Mouse (Mus musculus) lung, postnatal 14 days (tissue): ENCODE results near the gene Rpa1.
"Not testable (repeated sequence)": the region's sequence is repeated elsewhere in the genome, so short reads cannot be mapped to it uniquely, and the experiment has no call there.

Experiments
- DNase-seq: peaks from one replicate; pipeline ENCODE4 v3.0.0; 2021

Gene Rpa1

GRCm38 (mm10) chr11:75318351-75319221, 29.5 kb downstream of the Rpa1 start:
- DNase-seq = no peak

GRCm38 (mm10) chr11:75313834-75314233, 34.3 kb downstream of the Rpa1 start:
- DNase-seq = no peak

DNA sequence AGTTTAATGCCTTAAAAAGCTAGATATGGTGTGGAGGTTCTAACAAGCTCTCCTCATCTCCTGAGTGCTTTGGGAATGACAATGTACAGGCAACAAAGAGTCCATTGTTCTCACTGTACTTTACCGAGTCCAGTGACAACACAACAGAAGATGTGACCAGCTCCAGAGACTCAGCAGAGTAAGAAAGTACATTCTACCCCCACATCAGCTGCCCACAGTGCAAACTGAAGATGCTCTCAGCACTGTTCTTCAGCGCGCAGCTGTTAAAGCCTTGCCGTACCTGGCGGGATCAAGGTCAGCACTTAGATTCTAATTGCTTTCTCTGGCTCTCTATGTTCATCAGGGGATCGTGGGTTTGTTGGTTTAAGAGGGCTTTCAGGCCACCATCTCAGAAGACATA, 36.4 kb downstream of the Rpa1 start:
- DNase-seq = no peak

GRCm38 (mm10) chr11:75310813-75311212, 37.3 kb downstream of the Rpa1 start:
- no peak for DNase-seq

DNA sequence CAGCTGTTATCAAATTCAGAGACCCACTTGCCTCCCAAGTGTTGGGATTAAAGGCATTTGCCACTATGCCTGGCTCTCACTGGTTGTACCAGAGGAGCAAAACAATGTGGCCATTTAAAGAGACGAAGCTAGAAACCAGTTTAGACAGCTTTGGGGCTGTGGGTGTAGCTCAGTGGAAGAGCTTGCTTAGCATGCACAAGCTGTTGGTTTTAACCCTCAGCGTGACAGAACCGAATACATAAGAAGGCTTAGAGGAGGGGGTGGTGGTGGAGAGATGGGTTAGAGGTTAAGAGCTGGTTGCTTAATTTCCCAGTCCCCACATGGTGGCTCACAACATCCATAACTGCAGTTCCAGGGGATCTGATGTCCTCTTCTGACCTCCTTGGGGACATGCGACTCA, 39.5 kb downstream of the Rpa1 start:
- no peak for DNase-seq

DNA sequence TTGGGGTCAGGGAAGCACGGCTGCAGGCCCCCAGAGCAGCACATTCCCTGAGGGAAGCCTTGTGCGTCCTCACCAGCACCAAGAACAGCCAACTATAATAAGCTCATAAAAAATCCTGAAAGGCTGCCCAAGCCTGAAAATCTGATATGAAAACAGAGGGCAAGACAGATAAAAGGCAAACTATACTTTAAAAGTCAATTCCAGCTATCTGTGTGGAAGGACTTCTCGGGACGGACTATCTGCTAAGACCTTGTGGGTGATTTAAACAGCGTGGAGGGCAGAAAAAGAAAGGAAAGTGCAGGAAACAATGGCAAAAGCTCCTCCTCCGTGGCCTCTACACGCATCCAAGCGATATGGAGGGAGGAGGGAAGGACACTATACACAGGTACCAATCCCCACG, 43.3 kb downstream of the Rpa1 start:
- no peak for DNase-seq

GRCm38 (mm10) chr11:75300954-75301353, 47.2 kb downstream of the Rpa1 start:
- DNase-seq = no peak

DNA sequence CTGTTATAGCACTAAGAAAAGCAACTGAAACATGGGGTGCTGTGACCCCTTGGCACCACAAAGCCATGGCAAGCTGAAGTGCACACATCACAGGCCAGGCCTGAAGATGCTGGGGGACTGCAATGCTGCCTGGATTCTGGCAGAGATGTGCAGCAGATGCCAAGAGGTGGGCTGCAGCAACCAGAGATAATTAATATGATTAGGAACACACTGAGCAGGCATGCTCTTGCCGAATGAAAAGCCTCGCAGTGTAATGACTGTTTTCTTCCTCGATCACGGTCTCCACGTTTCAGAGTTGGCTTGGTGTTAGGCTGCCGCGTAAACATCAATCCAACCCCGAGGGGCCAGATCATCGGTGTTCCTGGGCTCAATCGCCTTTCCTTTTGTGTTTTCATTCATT, 48.3 kb downstream of the Rpa1 start:
- no peak for DNase-seq

GRCm38 (mm10) chr11:75298491-75298890, 49.6 kb downstream of the Rpa1 start:
- no peak for DNase-seq

GRCm38 (mm10) chr11:75297631-75298030, 50.5 kb downstream of the Rpa1 start:
- DNase-seq = no peak

DNA sequence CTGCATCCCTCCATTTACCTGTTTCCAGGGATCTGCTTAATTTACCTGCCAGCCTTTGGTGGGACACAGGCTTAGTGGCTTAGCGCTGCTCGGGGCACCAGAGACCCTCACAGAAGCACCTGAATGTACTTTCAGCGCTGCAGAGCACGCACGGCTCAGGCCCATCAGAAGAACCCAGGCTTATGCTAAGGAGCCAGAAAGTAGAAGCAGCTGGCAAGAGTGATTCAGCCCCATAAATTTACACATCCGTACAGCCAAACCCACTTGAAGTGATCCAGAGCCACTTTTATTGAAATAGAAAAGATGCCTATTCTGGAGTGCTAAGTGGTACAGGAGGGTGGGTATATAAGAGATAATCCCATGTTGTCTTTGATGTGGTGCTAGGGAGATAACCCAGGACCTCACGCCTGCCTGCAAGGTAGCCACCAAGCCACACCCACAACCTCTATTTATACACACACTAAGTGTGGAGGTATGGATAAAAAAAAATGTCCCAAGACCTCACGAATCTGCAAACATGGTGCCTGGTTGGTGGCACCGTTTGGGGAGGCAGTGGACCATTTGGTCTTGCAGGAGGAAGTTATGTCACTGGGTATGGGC, 51.6 kb downstream of the Rpa1 start:
- no peak for DNase-seq

DNA sequence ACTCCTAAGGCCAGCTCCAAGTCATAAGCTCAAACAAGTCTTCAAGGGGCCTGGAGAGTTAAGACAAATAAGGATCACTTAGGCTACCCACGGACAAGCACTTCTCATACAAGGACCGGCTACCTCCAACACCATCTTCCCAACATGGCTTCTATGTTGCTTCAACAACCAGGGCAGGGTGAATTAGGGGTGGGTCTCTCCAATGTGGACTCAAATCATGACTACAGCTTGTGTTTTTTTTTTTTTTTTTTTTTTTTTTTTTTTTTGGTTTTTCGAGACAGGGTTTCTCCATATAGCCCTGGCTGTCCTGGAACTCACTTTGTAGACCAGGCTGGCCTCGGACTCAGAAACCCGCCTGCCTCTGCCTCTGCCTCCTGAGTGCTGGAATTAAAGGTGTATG, 52.6 kb downstream of the Rpa1 start:
- not testable (repeated sequence) for DNase-seq

- DNase-seq = no peak
Observed at GRCm38 (mm10) chr11:75294862-75295261, 53.3 kb downstream of the Rpa1 start.

GRCm38 (mm10) chr11:75293852-75294361, 54.2 kb downstream of the Rpa1 start:
- no peak for DNase-seq

- no peak for DNase-seq
Observed at GRCm38 (mm10) chr11:75292281-75292680, 55.8 kb downstream of the Rpa1 start.

DNA sequence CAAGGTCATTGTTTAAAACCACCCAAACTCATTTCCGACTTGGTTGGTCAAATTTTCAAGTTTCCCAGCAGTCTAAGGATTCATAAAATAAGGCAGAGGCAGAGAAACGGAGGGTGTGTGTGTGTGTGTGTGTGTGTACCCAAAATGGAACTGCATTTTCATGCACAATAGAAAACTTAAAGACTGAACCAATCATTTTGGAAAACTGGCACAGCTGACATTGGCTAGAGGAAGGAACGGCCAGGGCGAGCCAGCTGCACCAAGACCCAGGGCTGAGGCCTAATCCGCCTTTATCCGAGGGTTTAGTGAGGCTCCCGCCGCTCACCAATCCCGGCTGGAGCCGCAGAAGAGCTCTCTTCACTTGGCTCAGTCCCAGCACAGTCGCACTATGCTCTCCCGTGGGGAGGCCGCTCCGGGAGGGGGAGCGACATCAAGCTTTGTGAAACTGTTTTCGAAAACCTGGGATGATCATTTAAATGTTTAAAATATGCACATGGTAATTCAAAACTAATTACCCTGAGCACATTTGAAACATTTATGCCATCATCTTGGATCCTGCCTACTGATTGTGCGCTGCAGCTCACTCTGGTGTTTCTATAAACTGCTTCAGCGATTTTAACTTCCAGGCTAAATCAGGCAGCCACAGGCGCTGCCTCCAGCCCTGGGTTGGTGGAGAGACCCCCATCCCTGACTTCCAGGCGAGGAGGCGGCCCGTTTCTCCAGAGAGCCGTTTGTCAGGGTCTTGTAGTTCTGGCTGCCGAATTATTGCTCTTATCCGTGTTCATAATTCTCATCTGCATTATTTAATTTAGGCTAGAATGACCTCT, 56.5 kb downstream of the Rpa1 start:
- DNase-seq = no peak

DNA sequence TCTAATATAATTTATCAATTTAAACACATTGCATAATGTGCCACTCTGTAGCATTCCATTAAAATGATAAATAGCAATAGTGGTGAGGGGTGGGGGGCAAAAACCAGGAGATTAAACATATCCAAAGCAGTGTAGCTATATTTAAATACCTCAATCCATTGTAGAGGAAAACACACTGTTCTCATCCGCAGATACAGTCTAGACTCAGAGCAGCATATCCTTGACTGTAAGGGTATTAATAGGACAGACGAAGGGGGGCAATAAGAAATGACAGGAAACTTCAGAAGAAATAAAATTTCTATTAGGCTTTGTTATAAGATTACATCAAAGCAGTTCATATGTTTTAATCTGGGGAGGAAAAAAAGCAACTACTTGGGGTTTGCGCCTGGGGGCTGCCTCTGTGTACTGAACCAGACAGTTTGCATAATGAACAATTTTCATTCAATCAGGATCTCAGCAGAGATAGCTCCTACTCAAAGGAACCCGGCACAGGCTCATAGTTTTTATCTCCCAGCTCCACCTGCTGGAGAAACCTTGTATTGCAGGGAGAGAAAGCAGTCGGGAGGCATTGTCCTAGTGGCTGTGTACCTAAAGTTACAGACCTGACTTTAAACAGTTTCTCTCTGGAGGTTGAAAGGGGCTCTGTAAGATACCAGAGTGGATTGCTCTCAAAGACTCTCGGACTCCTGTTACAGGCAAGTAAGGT, 57.4 kb downstream of the Rpa1 start:
- DNase-seq = peak; percentile 93

GRCm38 (mm10) chr11:75289120-75289519, 59.0 kb downstream of the Rpa1 start:
- DNase-seq = no peak

GRCm38 (mm10) chr11:75288517-75288916, 59.6 kb downstream of the Rpa1 start:
- no peak for DNase-seq

DNA sequence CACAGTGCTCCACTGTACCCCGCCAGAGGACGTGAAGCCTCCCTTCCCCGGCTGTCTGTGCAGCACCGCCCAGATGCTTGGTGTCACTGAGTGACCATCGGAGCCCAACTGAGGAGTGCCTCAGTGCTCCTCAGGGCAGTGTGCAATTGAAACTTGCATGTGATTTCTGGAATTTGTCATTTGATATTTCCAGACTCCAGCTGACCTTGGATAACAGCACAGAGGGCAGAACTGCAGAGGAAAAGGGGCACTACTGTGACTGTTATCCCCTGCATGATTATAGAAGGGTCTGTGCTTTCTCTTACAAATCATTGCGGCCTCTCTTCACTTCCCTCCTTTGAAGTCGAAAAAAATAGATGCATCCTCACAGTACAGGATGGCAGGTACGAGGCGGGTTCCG, 60.2 kb downstream of the Rpa1 start:
- no peak for DNase-seq

DNA sequence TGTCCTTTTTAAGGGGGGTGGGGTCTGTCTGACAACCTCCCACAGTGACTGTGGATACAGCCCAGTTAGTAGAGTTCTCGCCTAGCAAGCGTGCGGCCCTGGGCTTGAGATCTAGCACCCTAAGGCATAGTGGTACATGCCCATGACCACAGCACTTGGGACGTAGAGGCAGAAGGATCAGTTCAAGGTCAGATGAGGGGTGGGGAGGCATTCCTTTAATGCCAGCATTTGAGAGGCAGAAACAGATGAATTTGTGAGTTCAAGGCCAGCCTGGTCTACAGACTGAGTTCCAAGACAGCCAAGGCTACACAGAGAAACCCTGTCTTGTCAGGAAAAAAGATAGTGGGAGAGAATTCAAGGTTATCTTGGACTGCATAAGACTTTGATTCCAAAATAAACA, 61.3 kb downstream of the Rpa1 start:
- no peak for DNase-seq

GRCm38 (mm10) chr11:75285893-75286467, 62.1 kb downstream of the Rpa1 start:
- DNase-seq = no peak
